Mouse (Mus musculus): ENCODE data around the gene Stx5a.

DNA sequence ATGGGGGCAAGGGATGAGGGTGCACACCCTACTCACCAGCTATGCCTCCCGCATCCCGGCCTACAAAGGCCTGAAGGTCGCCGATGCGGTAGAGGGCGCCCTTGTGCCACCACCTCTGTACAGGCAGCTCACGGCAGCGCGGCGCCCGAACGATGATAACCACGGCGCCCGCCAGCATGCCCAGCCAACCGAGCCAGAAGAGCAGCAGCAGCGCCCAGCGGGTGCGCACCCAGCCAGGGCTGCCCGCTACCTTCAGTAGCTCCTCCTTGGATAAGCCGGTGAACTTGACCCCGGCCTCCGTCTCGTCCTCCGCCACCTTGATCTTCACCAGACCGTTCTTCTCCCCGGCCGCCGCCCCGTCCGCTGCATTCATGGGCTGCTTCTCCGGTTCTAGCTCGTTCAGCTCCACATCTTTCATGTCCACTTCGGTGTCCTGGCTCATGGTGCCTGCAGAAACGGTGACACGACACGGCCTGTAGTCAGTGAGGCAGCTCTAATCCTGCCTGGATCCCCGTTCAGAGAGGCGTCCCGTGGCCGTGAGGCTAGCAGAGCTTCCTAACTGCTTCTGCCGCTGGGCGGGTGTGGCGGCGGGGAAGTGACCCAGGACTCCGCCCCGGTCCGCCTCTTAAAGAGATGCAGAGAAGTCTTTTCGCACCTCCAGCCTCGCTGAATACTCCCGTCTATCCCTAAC, 27.8 kb upstream of the Stx5a start:
- TF ChIP-seq GATA1 (IDR thresholded peaks at IDR 0.05; ENCODE audit: borderline replicate concordance, low read length) (no peak), FLI1 (IDR thresholded peaks at IDR 0.05; ENCODE audit: low read length) (no peak)
